Mouse (Mus musculus): ENCODE data around the gene Chtop. TPM values are rescaled to one million over a fixed set of nuclear protein-coding genes. Genes with fewer than 3 reads are reported as not detected.

Gene Chtop
- polyA plus RNA-seq, 1 experiment, result 151 TPM

- Histone ChIP-seq H3K4me1 (ENCODE audit: control insufficient read depth, insufficient read depth, low read length) (0 out of 2 replicates have a peak, but pooled peaks cover 2% of the 10 kb centered on the region), H3K27me3 (ENCODE audit: control insufficient read depth, insufficient read depth, low read length) (no peaks in the 10 kb centered on the region), H3K4me3 (replicated peaks; ENCODE audit: insufficient read depth, low read depth, low read length) (peak overlapping the region; percentile 100), H3K27ac (ENCODE audit: insufficient read depth, low read length) (no peak overlapping the region)
- WGBS, result 27% methylated on average over 2 of the region's 2 CpGs
- TF ChIP-seq POLR2A (IDR thresholded peaks at IDR 0.05; ENCODE audit: borderline replicate concordance, insufficient read depth, low read length) (no peak), CTCF (IDR thresholded peaks at IDR 0.05; ENCODE audit: borderline replicate concordance, insufficient read depth, low read depth, low read length) (no peak)
- no peak for DNase-seq
Measured at GRCm38 (mm10) chr3:90509747-90510123, 437 bp upstream of the Chtop start.

GRCm38 (mm10) chr3:90508287-90508949 is 880 bp downstream of the Chtop start:
- WGBS, result under 1% methylated on average over 20 of the region's 20 CpGs
- peak overlapping the region; percentile 100 for H3K4me3 ChIP-seq (replicated peaks; ENCODE audit: insufficient read depth, low read depth, low read length)
- no peak for TF ChIP-seq POLR2A (IDR thresholded peaks at IDR 0.05; ENCODE audit: borderline replicate concordance, insufficient read depth, low read length)
- no peak for TF ChIP-seq CTCF (IDR thresholded peaks at IDR 0.05; ENCODE audit: borderline replicate concordance, insufficient read depth, low read depth, low read length)

GRCm38 (mm10) chr3:90506362-90506761 is 2.9 kb downstream of the Chtop start:
- Histone ChIP-seq H3K4me3 (replicated peaks; ENCODE audit: insufficient read depth, low read depth, low read length) (no peak overlapping the region), H3K27ac (ENCODE audit: insufficient read depth, low read length) (no peak overlapping the region), H3K27me3 (ENCODE audit: control insufficient read depth, insufficient read depth, low read length) (no peaks in the 10 kb centered on the region), H3K4me1 (ENCODE audit: control insufficient read depth, insufficient read depth, low read length) (peaks cover 8% of the 10 kb centered on the region; the same call in 1 of the 2 replicates)
- TF ChIP-seq CTCF (IDR thresholded peaks at IDR 0.05; ENCODE audit: borderline replicate concordance, insufficient read depth, low read depth, low read length), result no peak
- no peak for TF ChIP-seq POLR2A (IDR thresholded peaks at IDR 0.05; ENCODE audit: borderline replicate concordance, insufficient read depth, low read length)
- 93% methylated on average over 3 of the region's 3 CpGs for WGBS
- no peak for DNase-seq

More at GRCm38 (mm10) chr3:90508287-90508949, 880 bp downstream of the Chtop start:
- DNase-seq, result no peak
- Histone ChIP-seq H3K4me1 (ENCODE audit: control insufficient read depth, insufficient read depth, low read length) (peaks cover 4% of the 10 kb centered on the region; the same call in 1 of the 2 replicates), H3K27ac (ENCODE audit: insufficient read depth, low read length) (peak overlapping the region; percentile 78), H3K27me3 (ENCODE audit: control insufficient read depth, insufficient read depth, low read length) (no peaks in the 10 kb centered on the region)

- Histone ChIP-seq H3K27ac (ENCODE audit: insufficient read depth, low read length) (no peak overlapping the region), H3K4me1 (ENCODE audit: control insufficient read depth, insufficient read depth, low read length) (peaks cover 8% of the 10 kb centered on the region; the same call in 1 of the 2 replicates), H3K27me3 (ENCODE audit: control insufficient read depth, insufficient read depth, low read length) (no peaks in the 10 kb centered on the region), H3K4me3 (replicated peaks; ENCODE audit: insufficient read depth, low read depth, low read length) (no peak overlapping the region)
- no peak for DNase-seq
- WGBS, result 93% methylated on average over 5 of the region's 5 CpGs
- TF ChIP-seq CTCF (IDR thresholded peaks at IDR 0.05; ENCODE audit: borderline replicate concordance, insufficient read depth, low read depth, low read length) (no peak), POLR2A (IDR thresholded peaks at IDR 0.05; ENCODE audit: borderline replicate concordance, insufficient read depth, low read length) (no peak)
Measured at GRCm38 (mm10) chr3:90505216-90505615, 4.1 kb downstream of the Chtop start.

GRCm38 (mm10) chr3:90503444-90503843 is 5.9 kb downstream of the Chtop start:
- Histone ChIP-seq H3K4me1 (ENCODE audit: control insufficient read depth, insufficient read depth, low read length) (peaks cover 8% of the 10 kb centered on the region; the same call in 1 of the 2 replicates), H3K27me3 (ENCODE audit: control insufficient read depth, insufficient read depth, low read length) (no peaks in the 10 kb centered on the region), H3K27ac (ENCODE audit: insufficient read depth, low read length) (no peak overlapping the region), H3K4me3 (replicated peaks; ENCODE audit: insufficient read depth, low read depth, low read length) (no peak overlapping the region)
- no peak for DNase-seq
- TF ChIP-seq POLR2A (IDR thresholded peaks at IDR 0.05; ENCODE audit: borderline replicate concordance, insufficient read depth, low read length) (no peak), CTCF (IDR thresholded peaks at IDR 0.05; ENCODE audit: borderline replicate concordance, insufficient read depth, low read depth, low read length) (no peak)
- 80% methylated on average over 4 of the region's 4 CpGs for WGBS

- H3K4me1 ChIP-seq (ENCODE audit: control insufficient read depth, insufficient read depth, low read length), result peaks cover 10% of the 10 kb centered on the region
- no peaks in the 10 kb centered on the region for H3K27me3 ChIP-seq (ENCODE audit: control insufficient read depth, insufficient read depth, low read length)
- DNase-seq, result no peak
- no peak overlapping the region for H3K4me3 ChIP-seq (replicated peaks; ENCODE audit: insufficient read depth, low read depth, low read length)
- TF ChIP-seq CTCF (IDR thresholded peaks at IDR 0.05; ENCODE audit: borderline replicate concordance, insufficient read depth, low read depth, low read length), result no peak
- no peak for TF ChIP-seq POLR2A (IDR thresholded peaks at IDR 0.05; ENCODE audit: borderline replicate concordance, insufficient read depth, low read length)
- H3K27ac ChIP-seq (ENCODE audit: insufficient read depth, low read length), result no peak overlapping the region
Measured at GRCm38 (mm10) chr3:90497597-90497996, 11.7 kb downstream of the Chtop start.

- 52% methylated on average over 7 of the region's 7 CpGs for WGBS
- H3K4me1 ChIP-seq (ENCODE audit: control insufficient read depth, insufficient read depth, low read length), result peaks cover 7% of the 10 kb centered on the region
- no peaks in the 10 kb centered on the region for H3K27me3 ChIP-seq (ENCODE audit: control insufficient read depth, insufficient read depth, low read length)
- no peak for TF ChIP-seq POLR2A (IDR thresholded peaks at IDR 0.05; ENCODE audit: borderline replicate concordance, insufficient read depth, low read length)
- H3K4me3 ChIP-seq (replicated peaks; ENCODE audit: insufficient read depth, low read depth, low read length), result no peak overlapping the region
- peak overlapping the region; percentile 6; the same call in 1 of the 2 replicates for H3K27ac ChIP-seq (ENCODE audit: insufficient read depth, low read length)
- DNase-seq, result peak in 1 of 2 experiments; percentile 46
Measured at GRCm38 (mm10) chr3:90495850-90496525, 13.3 kb downstream of the Chtop start.

Data from cerebellum, adult 2 months (tissue).